Mouse (Mus musculus) liver, embryonic 16.5 days (tissue): ENCODE data around the gene Pex26. TPM values are rescaled to one million over a fixed set of nuclear protein-coding genes. Genes with fewer than 3 reads are reported as not detected.

ENCODE experiments used
- ATAC-seq: fragments of 200-750 bp; cut with Nextera tagmentation; 2 replicates; pipeline ENCODE4 v1.8.0; 2017; ENCODE audit warnings: low read depth, mild to moderate bottlenecking, moderate number of reproducible peaks, moderate library complexity
- H3K27ac ChIP-seq: fragments of 300-500 bp; sonication (generic); 2 replicates; pipeline ENCODE4 v1.5.1; 2014; ENCODE audit warnings: mild to moderate bottlenecking, low read length
- H3K27me3 ChIP-seq: fragments of 300-500 bp; sonication (generic); 2 replicates; pipeline ENCODE4 v1.6.1; 2014; ENCODE audit warnings: low read depth, low read length, mixed read lengths; ENCODE audit not compliant: control insufficient read depth, insufficient read depth
- H3K36me3 ChIP-seq: fragments of 300-500 bp; sonication (generic); 2 replicates; pipeline ENCODE4 v1.6.1; 2014; ENCODE audit warnings: mild to moderate bottlenecking; ENCODE audit not compliant: control insufficient read depth, insufficient read depth
- H3K4me1 ChIP-seq: fragments of 300-500 bp; sonication (generic); 2 replicates; pipeline ENCODE4 v1.6.1; 2014; ENCODE audit warnings: low read depth, low read length, mixed read lengths; ENCODE audit not compliant: control insufficient read depth
- H3K4me2 ChIP-seq: fragments of 300-500 bp; sonication (generic); 2 replicates; pipeline ENCODE4 v1.6.1; 2014; ENCODE audit warnings: low read depth, low read length, mixed read lengths
- H3K4me3 ChIP-seq: fragments of 300-500 bp; sonication (generic); 2 replicates; pipeline ENCODE4 v1.5.1; 2014; ENCODE audit warnings: low read depth, mild to moderate bottlenecking, low read length
- H3K9ac ChIP-seq: fragments of 300-500 bp; sonication (generic); 2 replicates; pipeline ENCODE4 v1.6.1; 2014; ENCODE audit warnings: low read depth, low read length
- H3K9me3 ChIP-seq: fragments of 300-500 bp; sonication (generic); replicated peaks from 2 replicates; pipeline ENCODE4 v1.6.1; 2016; ENCODE audit warnings: low read length; ENCODE audit not compliant: control insufficient read depth
- WGBS: fragments of 180-500 bp; shearing (Covaris S2); extraction: QIAGEN DNeasy Blood & Tissue Kit; methylation state at CpG from one replicate; pipeline ENCODE4 v1.1.7; 2014; ENCODE audit not compliant: insufficient replicate concordance; 5-methylcytosine and 5-hydroxymethylcytosine counted together
- polyA plus RNA-seq: library from polyadenylated mRNA; unstranded; fragments of >200 nt; fragmentation: Nextera tagmentation; extraction: Ambion mirVana; gene quantifications from 2 replicates; pipeline ENCODE4 v1.2.1, GENCODE M21; 2015

The Pex26 gene
- polyA plus RNA-seq, 1 experiment from 2014 or later = 7.8 TPM

GRCm38 (mm10) chr6:121156030-121156429 is 27.4 kb upstream of the Pex26 start:
- Histone ChIP-seq H3K4me3 (no peak overlapping the region), H3K27ac (no peak overlapping the region), H3K9ac (no peak overlapping the region), H3K4me2 (no peak overlapping the region), H3K4me1 (peaks cover 5% of the 10 kb centered on the region), H3K36me3 (no peaks in the 10 kb centered on the region), H3K27me3 (no peaks in the 10 kb centered on the region), H3K9me3 (no peaks in the 10 kb centered on the region)
- WGBS = 67% methylated on average over 2 of the region's 2 CpGs
- no peak for ATAC-seq

- WGBS = 35% methylated on average over 5 of the region's 5 CpGs
- H3K9me3 ChIP-seq = no peaks in the 10 kb centered on the region
- H3K36me3 ChIP-seq = no peaks in the 10 kb centered on the region
- no peak for ATAC-seq
- H3K4me1 ChIP-seq = peaks cover 5% of the 10 kb centered on the region
- H3K27ac ChIP-seq = no peak overlapping the region
- H3K4me2 ChIP-seq = no peak overlapping the region
- no peak overlapping the region for H3K9ac ChIP-seq
- no peak overlapping the region for H3K4me3 ChIP-seq
- H3K27me3 ChIP-seq = no peaks in the 10 kb centered on the region
These were observed 23.9 kb upstream of the Pex26 start for GRCm38 (mm10) chr6:121159616-121160015.

GRCm38 (mm10) chr6:121160126-121160525 is 23.3 kb upstream of the Pex26 start:
- no peaks in the 10 kb centered on the region for H3K36me3 ChIP-seq
- no peak overlapping the region for H3K9ac ChIP-seq
- no peaks in the 10 kb centered on the region for H3K9me3 ChIP-seq
- H3K4me2 ChIP-seq = no peak overlapping the region
- no peak overlapping the region for H3K27ac ChIP-seq
- no peak for ATAC-seq
- WGBS = 40% methylated on average over 6 of the region's 6 CpGs
- no peak overlapping the region for H3K4me3 ChIP-seq
- peaks cover 5% of the 10 kb centered on the region for H3K4me1 ChIP-seq
- H3K27me3 ChIP-seq = no peaks in the 10 kb centered on the region

DNA sequence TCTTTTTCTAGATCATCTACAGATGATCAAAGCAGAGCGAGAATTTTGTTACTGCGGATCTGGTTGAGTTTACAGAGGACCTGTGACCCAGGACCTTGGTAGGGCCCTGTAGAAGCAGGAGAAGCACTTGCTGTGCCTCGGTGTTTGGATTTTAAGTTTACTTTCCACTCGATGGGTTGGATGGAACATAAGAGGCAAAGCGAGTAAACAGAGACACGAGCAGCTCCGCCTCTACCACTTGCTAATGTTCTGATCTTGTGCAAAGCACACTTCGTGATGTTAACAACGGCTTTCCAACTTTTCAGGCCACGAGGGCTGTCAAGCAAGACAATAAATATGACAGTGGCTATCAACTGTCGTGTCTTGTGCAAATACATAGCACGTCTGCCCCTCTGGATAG is 20.9 kb upstream of the Pex26 start:
- no peak overlapping the region for H3K27ac ChIP-seq
- WGBS = 56% methylated on average over 12 of the region's 12 CpGs
- no peak overlapping the region for H3K4me3 ChIP-seq
- peaks cover 10% of the 10 kb centered on the region for H3K4me1 ChIP-seq
- H3K4me2 ChIP-seq = no peak overlapping the region
- no peaks in the 10 kb centered on the region for H3K27me3 ChIP-seq
- no peaks in the 10 kb centered on the region for H3K9me3 ChIP-seq
- no peaks in the 10 kb centered on the region for H3K36me3 ChIP-seq
- ATAC-seq = peak; percentile 17; the same call in 1 of the 2 replicates
- no peak overlapping the region for H3K9ac ChIP-seq

- Histone ChIP-seq H3K4me2 (no peak overlapping the region), H3K27me3 (no peaks in the 10 kb centered on the region), H3K4me1 (peaks cover 5% of the 10 kb centered on the region), H3K9ac (no peak overlapping the region), H3K36me3 (no peaks in the 10 kb centered on the region), H3K27ac (0 out of 2 replicates have a peak overlapping the region, but pooled peaks have one; percentile 38), H3K9me3 (no peaks in the 10 kb centered on the region), H3K4me3 (no peak overlapping the region)
- WGBS = 46% methylated on average over 10 of the region's 10 CpGs
- ATAC-seq = peak; percentile 83
These were observed 17.3 kb upstream of the Pex26 start for GRCm38 (mm10) chr6:121166098-121166552.

DNA sequence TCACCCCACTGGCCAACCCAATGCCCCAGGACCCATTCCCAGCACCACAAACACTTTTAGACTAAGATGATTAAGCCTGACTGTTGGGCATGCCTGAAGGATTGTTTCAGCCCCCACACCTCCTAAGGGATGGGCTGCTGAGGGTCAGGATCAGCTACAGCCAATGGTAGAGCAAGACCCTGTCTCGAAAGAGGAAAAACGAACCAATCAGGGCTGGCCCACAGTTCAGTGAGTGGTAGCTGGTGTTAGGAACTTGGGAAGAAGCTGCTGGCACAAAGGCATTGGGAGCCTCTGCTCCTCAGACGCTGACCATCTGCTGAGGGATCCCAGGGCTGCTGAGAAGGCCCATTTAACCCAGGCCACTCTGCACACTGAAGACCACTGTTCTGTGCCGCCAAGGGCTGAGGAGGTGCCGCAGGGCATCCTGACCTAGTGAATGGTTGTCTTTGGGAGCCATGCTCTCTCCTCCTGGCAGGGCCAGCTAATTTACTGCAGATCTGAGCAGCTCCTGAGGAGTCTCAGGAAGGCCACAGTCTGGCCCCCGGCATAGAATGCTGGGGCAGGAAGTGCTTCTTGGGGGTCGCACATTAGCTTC is 16.0 kb upstream of the Pex26 start:
- no peak overlapping the region for H3K4me2 ChIP-seq
- H3K27me3 ChIP-seq = no peaks in the 10 kb centered on the region
- no peak for ATAC-seq
- no peak overlapping the region for H3K9ac ChIP-seq
- no peaks in the 10 kb centered on the region for H3K9me3 ChIP-seq
- H3K4me3 ChIP-seq = no peak overlapping the region
- peaks cover 5% of the 10 kb centered on the region for H3K4me1 ChIP-seq
- H3K36me3 ChIP-seq = no peaks in the 10 kb centered on the region
- no peak overlapping the region for H3K27ac ChIP-seq
- WGBS = 62% methylated on average over 7 of the region's 7 CpGs

DNA sequence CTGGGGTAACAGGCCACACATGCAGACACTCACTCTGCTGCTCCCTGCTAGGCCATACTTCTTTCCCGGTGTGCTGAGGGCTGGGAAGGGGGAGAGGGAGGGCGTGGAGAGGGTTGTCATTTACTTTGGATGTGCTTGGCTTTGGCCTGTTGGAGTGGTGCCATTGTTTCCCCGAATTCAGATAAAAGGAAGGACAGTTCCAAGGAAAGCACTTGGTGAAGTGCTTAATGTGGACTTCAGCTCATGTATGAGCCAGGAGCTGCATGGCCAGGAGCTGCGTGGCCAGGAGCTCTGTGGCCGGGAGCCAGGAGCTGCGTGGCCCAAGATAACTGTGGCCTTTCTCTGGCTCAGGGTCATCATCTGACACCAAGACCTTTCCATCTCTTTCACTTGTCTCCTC is 12.4 kb upstream of the Pex26 start:
- Histone ChIP-seq H3K9ac (no peak overlapping the region), H3K27me3 (no peaks in the 10 kb centered on the region), H3K36me3 (no peaks in the 10 kb centered on the region), H3K4me2 (no peak overlapping the region), H3K27ac (no peak overlapping the region), H3K9me3 (no peaks in the 10 kb centered on the region), H3K4me1 (peaks cover 3% of the 10 kb centered on the region; the same call in 1 of the 2 replicates), H3K4me3 (no peak overlapping the region)
- WGBS = 63% methylated on average over 6 of the region's 6 CpGs
- ATAC-seq = no peak

DNA sequence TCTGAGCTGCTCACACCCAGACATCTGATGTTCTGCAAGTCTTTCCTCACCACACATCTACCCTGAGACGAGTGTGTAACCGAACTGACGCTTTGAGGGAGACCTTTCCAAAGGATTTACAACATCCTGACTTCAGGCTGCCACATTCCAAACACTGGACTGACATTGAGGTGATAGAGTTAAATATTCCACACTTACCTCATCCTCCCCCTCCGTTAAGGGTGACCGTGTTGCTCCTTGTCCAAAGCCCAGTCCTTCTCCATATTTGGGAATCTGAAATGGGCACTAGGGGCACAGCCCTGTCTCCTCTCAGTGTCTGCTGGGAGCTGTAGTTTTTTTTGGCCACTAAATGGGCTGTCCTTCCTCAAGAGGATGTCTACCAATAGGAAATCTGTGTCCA is 10.0 kb upstream of the Pex26 start:
- Histone ChIP-seq H3K27ac (no peak overlapping the region), H3K36me3 (no peaks in the 10 kb centered on the region), H3K9me3 (no peaks in the 10 kb centered on the region), H3K4me2 (no peak overlapping the region), H3K9ac (no peak overlapping the region), H3K4me3 (no peak overlapping the region), H3K4me1 (peaks cover 4% of the 10 kb centered on the region; the same call in 1 of the 2 replicates), H3K27me3 (no peaks in the 10 kb centered on the region)
- WGBS = 41% methylated on average over 5 of the region's 5 CpGs
- no peak for ATAC-seq

DNA sequence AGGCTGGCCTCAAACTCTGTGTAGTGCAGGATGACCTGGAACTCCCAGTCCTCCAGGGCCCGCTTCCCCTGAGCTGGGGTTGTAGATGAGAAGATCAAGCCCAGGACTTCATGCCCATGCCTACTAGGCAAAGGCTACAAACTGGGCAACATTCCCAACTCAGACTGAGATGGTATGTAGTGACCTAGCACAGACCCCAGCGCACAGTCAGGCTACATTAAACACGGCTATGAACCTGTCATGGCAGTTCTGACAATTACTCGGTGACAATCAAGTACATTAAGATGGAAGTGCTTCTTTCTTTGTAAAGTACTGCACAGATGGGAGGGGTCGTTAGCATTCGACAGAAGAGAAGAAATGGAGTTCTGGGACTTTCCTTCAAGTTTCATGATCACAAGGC is 8.7 kb upstream of the Pex26 start:
- 68% methylated on average over 6 of the region's 6 CpGs for WGBS
- Histone ChIP-seq H3K4me1 (peaks cover 4% of the 10 kb centered on the region; the same call in 1 of the 2 replicates), H3K27ac (no peak overlapping the region), H3K36me3 (no peaks in the 10 kb centered on the region), H3K27me3 (no peaks in the 10 kb centered on the region), H3K4me2 (no peak overlapping the region), H3K9me3 (no peaks in the 10 kb centered on the region), H3K9ac (no peak overlapping the region), H3K4me3 (no peak overlapping the region)
- ATAC-seq = no peak
